Mouse (Mus musculus) heart, adult 2 months (tissue): ENCODE results near the gene Hist1h1t.

Source experiments
- CTCF ChIP-seq: fragments of 200-600 bp; IDR thresholded peaks from 2 replicates; pipeline ENCODE4 v1.8.1; 2022; ENCODE audit warnings: antibody characterized with exemption, mild to moderate bottlenecking, moderate library complexity
- POLR2A ChIP-seq: fragments of 200-500 bp; IDR thresholded peaks from 2 replicates; pipeline ENCODE4 v1.6.1; 2011; ENCODE audit warnings: mild to moderate bottlenecking, low read depth, low read length, control low read depth; ENCODE audit not compliant: insufficient read depth

GRCm38 (mm10) chr13:23708041-23708440, 12.4 kb downstream of the Hist1h1t start:
- TF ChIP-seq CTCF (no peak), POLR2A (no peak)
